Mouse (Mus musculus): ENCODE results near the gene Olfr1458. TPM values are rescaled to one million over a fixed set of nuclear protein-coding genes. Genes with fewer than 3 reads are reported as not detected.

The Olfr1458 gene
- total RNA-seq (2023), result not detected in 2 replicates

DNA sequence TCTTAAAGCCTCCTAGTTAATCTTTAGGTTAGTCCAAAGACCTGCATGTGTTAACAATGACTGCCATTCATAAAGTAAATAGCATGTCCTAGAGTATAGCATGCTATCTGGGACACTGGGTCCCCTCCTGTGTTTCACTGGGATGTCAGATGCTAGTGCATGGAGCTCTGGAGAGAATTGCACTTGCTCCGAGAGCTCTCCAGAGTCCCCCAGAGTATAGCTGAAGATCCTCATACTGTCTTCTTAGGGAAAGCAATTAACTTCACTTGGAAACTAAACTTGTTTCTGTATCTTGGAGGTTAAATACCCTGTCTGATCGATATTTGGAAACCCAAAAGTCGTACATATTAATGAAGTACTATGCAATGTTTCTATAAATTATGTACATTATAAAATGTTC lies at the start of gene Olfr1458:
Gene Olfr1458 (minus strand): TSS at position 101 of the 400 bp plus-strand sequence.

GRCm38 (mm10) chr19:13149449-13149848 lies 42.9 kb upstream of the Olfr1458 start, which contains the start of gene Olfr1459:
Gene Olfr1459 (minus strand): TSS chr19:13149549.

GRCm38 (mm10) chr19:13097791-13098190 lies 8.8 kb downstream of the Olfr1458 start, which contains the start of gene Olfr1457:
Gene Olfr1457 (minus strand): TSS chr19:13097891.

GRCm38 (mm10) chr19:13060310-13060709 lies 46.3 kb downstream of the Olfr1458 start, which contains the start of gene Olfr1454:
Gene Olfr1454 (plus strand): TSS chr19:13060610.

Other genes starting within 250 kb of the Olfr1458 start
- not detected in 2 replicates for gene Olfr1444, start 249.5 kb downstream of the Olfr1458 start, total RNA-seq (2023)
- gene Olfr1445, start 222.9 kb downstream of the Olfr1458 start, total RNA-seq (2023), result not detected in 2 replicates
- not detected in 2 replicates for gene Olfr1446, start 213.3 kb downstream of the Olfr1458 start, total RNA-seq (2023)
- not detected in 2 replicates for gene Olfr1447, start 203.0 kb downstream of the Olfr1458 start, total RNA-seq (2023)
- gene Olfr1448, start 182.4 kb downstream of the Olfr1458 start, total RNA-seq (2023), result not detected in 2 replicates
- gene Olfr1449, start 175.9 kb downstream of the Olfr1458 start, total RNA-seq (2023), result not detected in 2 replicates
- gene Olfr1450, start 156.5 kb downstream of the Olfr1458 start, total RNA-seq (2023), result not detected in 2 replicates
- not detected in 2 replicates for gene Olfr1451, start 111.8 kb downstream of the Olfr1458 start, total RNA-seq (2023)
- gene Olfr1453, start 78.4 kb downstream of the Olfr1458 start, total RNA-seq (2023), result not detected in 2 replicates
- not detected in 2 replicates for gene Olfr1454, start 46.2 kb downstream of the Olfr1458 start, total RNA-seq (2023)
- gene Olfr1457, start 8.9 kb downstream of the Olfr1458 start, total RNA-seq (2023), result not detected in 2 replicates
- gene Olfr1459, start 42.8 kb upstream of the Olfr1458 start, total RNA-seq (2023), result 0.09 and 0.11 TPM in 2 replicates
- not detected in 2 replicates for gene Olfr1461, start 56.2 kb upstream of the Olfr1458 start, total RNA-seq (2023)
- gene Olfr1462, start 79.0 kb upstream of the Olfr1458 start, total RNA-seq (2023), result not detected in 2 replicates
- not detected in 2 replicates for gene Olfr1463, start 124.6 kb upstream of the Olfr1458 start, total RNA-seq (2023)
- gene Olfr1465, start 208.8 kb upstream of the Olfr1458 start, total RNA-seq (2023), result not detected in 2 replicates
- not detected in 2 replicates for gene Olfr1466, start 232.1 kb upstream of the Olfr1458 start, total RNA-seq (2023)